Mouse (Mus musculus): ENCODE data around the gene Mtmr11.
"Not testable (repeated sequence)": the region's sequence is repeated elsewhere in the genome, so short reads cannot be mapped to it uniquely, and the experiment has no call there.

The Mtmr11 gene

DNA sequence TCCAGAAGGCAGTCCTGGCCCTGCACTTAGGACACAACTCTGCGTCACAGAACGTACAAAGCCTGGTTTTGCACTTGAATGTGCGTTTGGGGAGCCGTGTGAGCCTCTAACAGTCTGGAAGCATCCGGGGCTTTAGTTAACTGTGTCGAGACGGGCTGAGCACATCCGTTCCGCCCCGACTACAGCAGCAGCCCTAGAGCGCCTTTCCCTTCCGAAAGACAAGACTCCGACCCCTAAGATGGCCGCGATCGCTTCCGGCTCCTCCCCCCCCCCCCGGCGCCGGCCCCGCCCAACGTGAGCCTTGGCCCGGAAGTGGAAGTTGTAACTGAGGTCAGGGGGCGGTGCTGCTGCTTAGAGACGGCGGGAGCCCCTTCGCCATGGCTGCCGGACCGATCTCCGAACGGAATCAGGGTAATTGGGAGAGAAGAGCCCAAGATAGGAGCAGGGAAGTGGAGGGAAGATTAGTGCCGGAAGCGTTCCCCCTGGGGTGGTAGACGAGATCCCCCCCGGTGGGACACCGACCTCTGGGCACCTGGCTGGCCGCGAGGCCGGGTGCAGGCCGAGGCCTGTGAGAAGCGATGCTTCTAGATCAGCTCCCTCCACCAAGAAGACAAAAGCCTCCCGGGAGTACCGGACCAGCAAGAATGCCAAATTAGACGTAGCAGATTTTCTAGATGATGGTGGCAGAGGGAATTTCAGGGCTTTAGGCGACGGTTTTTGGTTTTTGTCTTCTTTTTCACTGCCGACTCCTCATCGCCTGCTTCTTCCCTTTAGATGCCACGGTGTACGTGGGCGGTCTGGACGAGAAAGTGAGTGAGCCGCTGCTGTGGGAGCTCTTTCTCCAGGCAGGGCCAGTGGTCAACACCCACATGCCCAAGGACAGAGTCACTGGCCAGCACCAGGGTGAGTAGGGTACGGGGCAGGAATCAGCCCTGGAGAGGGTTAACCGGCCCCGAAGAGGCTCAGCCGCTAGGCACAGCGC is 10.7 kb downstream of the Mtmr11 start, which contains the start of gene Sf3b4:
TSS of gene Sf3b4 (plus strand) at position 136 of the 982 bp plus-strand sequence.
- peak; percentile 97 for DNase-seq (ENCODE audit: low read depth, low spot score)

GRCm38 (mm10) chr3:96173185-96173584 is 11.4 kb downstream of the Mtmr11 start:
- no peak for DNase-seq (ENCODE audit: low read depth, low spot score)

GRCm38 (mm10) chr3:96174042-96174441 is 12.2 kb downstream of the Mtmr11 start:
- DNase-seq (ENCODE audit: low read depth, low spot score), result not testable (repeated sequence)

- DNase-seq (ENCODE audit: low read depth, low spot score), result no peak
Observed at GRCm38 (mm10) chr3:96175251-96175650, 13.4 kb downstream of the Mtmr11 start.

DNA sequence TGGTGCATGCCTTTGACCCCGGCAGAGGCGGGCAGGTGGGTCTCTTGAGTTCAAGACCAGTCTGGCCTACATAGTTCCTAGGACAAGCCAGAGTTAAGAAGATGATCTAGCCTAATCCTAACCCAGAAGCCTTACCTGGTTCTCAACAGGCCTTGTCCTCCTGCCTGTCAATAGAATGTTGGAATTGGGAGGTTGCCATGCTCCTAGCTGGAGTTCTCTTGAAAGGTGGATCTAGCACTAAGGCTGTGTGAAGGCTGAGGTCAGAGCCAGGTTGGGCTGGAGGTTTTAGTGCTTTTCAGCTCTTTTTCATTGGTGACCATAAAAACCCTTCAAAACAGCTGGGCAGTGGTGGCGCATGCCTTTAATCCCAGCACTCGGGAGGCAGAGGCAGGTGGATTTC is 16.6 kb downstream of the Mtmr11 start:
- DNase-seq (ENCODE audit: low read depth, low spot score), result no peak

DNA sequence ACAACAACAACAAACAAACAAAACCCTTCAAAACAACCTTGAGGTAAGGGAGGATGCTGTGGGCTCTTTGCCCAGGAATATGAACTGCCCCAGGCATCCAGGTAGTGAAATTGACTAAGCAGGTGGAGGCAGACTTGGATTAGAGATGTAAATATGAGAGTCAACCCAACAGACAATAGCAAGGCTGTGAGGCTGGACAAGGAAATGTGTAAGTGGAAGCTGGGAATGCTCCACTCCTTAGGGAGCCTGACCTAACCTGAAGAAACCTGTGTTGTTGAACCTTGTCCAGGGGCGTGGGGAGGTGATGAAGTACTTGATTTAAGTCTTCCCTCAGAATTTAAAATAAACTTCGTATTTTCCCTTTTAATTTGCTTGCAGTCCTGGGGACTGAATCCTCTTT is 17.1 kb downstream of the Mtmr11 start:
- DNase-seq (ENCODE audit: low read depth, low spot score), result no peak

GRCm38 (mm10) chr3:96179531-96179930 is 17.7 kb downstream of the Mtmr11 start:
- DNase-seq (ENCODE audit: low read depth, low spot score), result no peak

GRCm38 (mm10) chr3:96180727-96181477 is 19.1 kb downstream of the Mtmr11 start, which contains the start of gene Sv2a:
TSS of gene Sv2a (plus strand) at chr3:96181151.
- peak; percentile 71 for DNase-seq (ENCODE audit: low read depth, low spot score)

- DNase-seq (ENCODE audit: low read depth, low spot score), result no peak
Observed at GRCm38 (mm10) chr3:96181510-96182381, 19.9 kb downstream of the Mtmr11 start.

GRCm38 (mm10) chr3:96182382-96182776 is 20.6 kb downstream of the Mtmr11 start:
- no peak for DNase-seq (ENCODE audit: low read depth, low spot score)

DNA sequence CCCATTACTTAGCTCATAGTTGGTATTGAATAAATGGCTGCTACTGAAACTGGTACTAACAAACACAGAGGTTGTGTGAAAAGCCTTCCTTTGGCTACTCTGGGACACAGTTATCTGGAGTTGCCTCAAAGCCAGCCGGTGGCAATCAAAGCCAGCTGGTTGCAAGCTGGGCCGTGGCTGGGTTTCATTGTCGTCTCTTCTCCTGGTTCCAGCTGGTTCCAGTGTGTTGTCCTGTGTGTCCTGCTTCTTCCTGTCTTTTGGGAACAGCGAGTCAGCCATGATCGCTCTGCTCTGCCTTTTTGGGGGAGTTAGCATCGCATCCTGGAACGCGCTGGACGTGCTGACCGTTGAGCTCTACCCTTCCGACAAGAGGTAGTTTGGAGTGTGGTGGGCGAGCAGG is 31.2 kb downstream of the Mtmr11 start:
- no peak for DNase-seq (ENCODE audit: low read depth, low spot score)

GRCm38 (mm10) chr3:96194966-96195365 is 33.2 kb downstream of the Mtmr11 start:
- peak; percentile 45 for DNase-seq (ENCODE audit: low read depth, low spot score)

DNA sequence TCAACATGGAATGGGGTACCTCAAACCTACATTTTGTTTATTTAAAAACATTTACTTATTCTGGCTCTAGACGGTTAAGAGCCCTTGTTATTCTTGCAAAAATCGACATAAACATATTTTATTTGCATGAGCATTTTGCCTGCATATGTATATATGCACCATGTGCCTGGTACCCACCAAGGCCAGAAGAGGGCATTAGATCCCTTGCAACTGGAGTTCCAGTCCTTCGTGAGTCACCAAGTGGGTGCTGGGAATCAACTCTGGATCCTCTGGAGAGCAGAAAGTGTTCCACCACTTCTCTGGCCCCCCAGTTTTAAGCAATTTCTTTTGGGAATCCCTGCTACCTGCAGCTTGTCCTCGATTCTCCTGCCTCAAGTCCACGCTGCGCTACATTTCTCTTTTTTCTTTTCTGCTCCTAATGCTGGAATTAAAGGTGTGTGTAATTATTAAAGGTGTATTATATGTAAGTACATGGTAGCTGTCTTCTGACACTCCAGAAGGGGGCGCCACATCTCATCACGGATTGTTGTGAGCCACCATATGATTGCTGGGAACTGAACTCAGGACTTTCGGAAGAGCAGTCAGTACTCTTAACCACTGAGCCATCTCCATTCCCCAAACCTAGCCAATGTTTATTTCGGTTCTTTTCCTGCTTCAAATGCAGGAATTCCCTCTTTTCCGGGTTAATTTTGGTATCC is 34.0 kb downstream of the Mtmr11 start:
- no peak for DNase-seq (ENCODE audit: low read depth, low spot score)

DNA sequence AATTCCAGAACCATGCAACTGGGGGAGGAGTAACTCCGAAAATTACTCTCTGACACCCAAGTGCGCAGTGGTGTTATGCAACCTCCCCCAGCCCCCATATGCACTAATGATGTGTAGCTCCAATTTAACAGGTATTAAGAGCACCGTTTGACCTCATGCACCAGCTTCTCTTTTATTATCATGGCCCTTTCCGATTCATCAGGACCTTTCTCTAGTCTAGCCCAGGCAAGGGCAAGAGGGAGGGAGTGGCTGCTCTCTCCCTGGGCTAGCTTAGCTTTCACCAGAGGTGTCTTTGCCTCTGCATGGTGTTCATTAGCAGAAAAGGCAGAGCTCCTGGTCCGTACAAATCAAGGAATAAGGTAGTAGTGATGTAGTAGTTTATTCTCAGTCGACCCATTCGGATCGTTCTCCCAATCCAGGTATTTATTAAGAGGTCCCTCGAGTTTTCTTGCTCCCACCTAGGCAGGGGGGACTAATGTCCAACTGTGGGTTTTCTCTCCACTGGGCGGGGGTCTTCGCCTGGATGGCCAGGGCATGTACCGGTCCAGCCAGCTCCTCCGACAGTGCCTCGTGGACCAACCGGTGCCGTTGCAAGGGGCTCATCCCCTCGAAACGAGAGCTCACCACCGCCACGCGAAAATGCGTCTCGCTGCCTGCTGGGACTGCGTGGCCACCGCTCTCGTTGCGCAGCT is 34.8 kb downstream of the Mtmr11 start:
- no peak for DNase-seq (ENCODE audit: low read depth, low spot score)

- peak; percentile 91 for DNase-seq (ENCODE audit: low read depth, low spot score)
Observed at GRCm38 (mm10) chr3:96197129-96197749, 35.4 kb downstream of the Mtmr11 start.

DNA sequence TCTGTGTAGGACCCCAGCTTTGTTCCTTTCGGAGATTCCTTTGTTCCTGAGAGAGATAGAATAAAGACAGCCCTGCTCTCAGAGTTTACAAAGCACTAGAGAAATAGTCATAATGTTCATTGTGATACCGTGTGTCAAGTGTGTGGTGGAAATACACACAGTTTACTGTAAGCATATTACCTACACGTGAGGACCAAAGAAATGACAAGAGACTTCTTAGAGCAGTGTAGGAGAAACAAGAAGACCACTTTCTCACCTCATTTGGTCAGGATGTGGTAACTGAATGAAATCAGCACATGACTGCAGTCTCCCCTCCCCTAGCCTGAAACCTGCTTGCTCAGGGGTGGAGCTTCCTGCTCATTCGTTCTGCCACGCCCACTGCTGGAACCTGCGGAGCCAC is 36.4 kb downstream of the Mtmr11 start:
- peak; percentile 90 for DNase-seq (ENCODE audit: low read depth, low spot score)

DNA sequence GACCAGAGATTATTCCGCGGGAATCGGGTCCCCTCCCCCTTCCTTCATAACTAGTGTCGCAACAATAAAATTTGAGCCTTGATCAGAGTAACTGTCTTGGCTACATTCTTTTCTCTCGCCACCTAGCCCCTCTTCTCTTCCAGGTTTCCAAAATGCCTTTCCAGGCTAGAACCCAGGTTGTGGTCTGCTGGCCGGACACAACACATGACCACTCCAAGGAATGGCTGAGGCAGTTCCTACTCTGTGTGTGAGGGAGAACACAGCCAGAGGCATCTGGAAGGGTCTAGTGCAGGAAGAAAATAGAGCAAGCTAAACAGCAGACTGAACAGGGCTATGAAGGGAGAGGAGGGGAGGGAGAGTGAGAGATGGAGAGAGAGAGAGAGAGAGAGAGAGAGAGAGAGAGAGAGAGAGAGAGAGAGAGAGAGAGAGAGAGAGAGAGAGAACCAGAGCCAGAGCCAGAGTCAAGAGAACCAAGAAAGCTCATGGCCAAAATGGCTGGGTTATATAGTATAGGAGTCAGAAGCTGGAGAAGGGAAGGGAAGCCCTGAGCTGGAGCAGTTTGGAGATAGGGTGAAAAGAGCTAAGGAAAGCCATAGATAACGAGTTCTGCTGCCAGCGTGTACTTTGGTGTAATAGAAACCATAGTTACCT is 36.9 kb downstream of the Mtmr11 start:
- not testable (repeated sequence) for DNase-seq (ENCODE audit: low read depth, low spot score)

- DNase-seq (ENCODE audit: low read depth, low spot score), result no peak
Observed at GRCm38 (mm10) chr3:96199731-96200130, 37.9 kb downstream of the Mtmr11 start.

- DNase-seq (ENCODE audit: low read depth, low spot score), result no peak
Observed at GRCm38 (mm10) chr3:96207819-96208218, 46.0 kb downstream of the Mtmr11 start.

Data from CD4-positive helper T cell, adult 2 months (primary cell).